Mouse (Mus musculus) intestine, postnatal 0 days (tissue): Measurements from ENCODE around the gene Fbxo9. TPM values are rescaled to one million over a fixed set of nuclear protein-coding genes. Genes with fewer than 3 reads are reported as not detected.

ENCODE experiments used
- ATAC-seq: fragments of 200-750 bp; cut with Nextera tagmentation; 2 replicates; pipeline ENCODE4 v1.8.0; 2017; ENCODE audit warnings: mild to moderate bottlenecking, moderate TSS enrichment, moderate library complexity
- H3K27ac ChIP-seq: fragments of 300-500 bp; sonication (generic); 2 replicates; pipeline ENCODE4 v1.5.1; 2014; ENCODE audit warnings: mild to moderate bottlenecking, low read depth, low read length, moderate library complexity
- H3K27me3 ChIP-seq: fragments of 300-500 bp; sonication (generic); replicated peaks from 2 replicates; pipeline ENCODE4 v1.6.1; 2014; ENCODE audit warnings: low read length, mixed read lengths; ENCODE audit not compliant: control insufficient read depth, insufficient read depth
- H3K36me3 ChIP-seq: fragments of 300-500 bp; sonication (generic); 2 replicates; pipeline ENCODE4 v1.6.1; 2014; ENCODE audit warnings: mild to moderate bottlenecking, moderate library complexity; ENCODE audit not compliant: control insufficient read depth, insufficient read depth
- H3K4me1 ChIP-seq: fragments of 300-500 bp; sonication (generic); replicated peaks from 2 replicates; pipeline ENCODE4 v1.6.1; 2014; ENCODE audit warnings: antibody characterized with exemption, low read length, mixed read lengths; ENCODE audit not compliant: control insufficient read depth, insufficient read depth
- H3K4me2 ChIP-seq: fragments of 300-500 bp; sonication (generic); replicated peaks from 2 replicates; pipeline ENCODE4 v1.6.1; 2014; ENCODE audit warnings: low read depth, mild to moderate bottlenecking, moderate library complexity
- H3K4me3 ChIP-seq: fragments of 300-500 bp; sonication (generic); 2 replicates; pipeline ENCODE4 v1.5.1; 2014; ENCODE audit warnings: low read depth, low read length
- H3K9ac ChIP-seq: fragments of 300-500 bp; sonication (generic); 2 replicates; pipeline ENCODE4 v1.6.1; 2014; ENCODE audit warnings: mild to moderate bottlenecking, low read depth, low read length
- H3K9me3 ChIP-seq: fragments of 300-500 bp; sonication (generic); 2 replicates; pipeline ENCODE4 v1.6.1; 2016; ENCODE audit warnings: mixed run types; ENCODE audit not compliant: control insufficient read depth
- CTCF ChIP-seq: sonication (generic); IDR thresholded peaks from 2 replicates; pipeline ENCODE4 v1.5.1; 2016; ENCODE audit warnings: low read depth, mild to moderate bottlenecking, control low read depth, antibody characterized with exemption, moderate library complexity
- WGBS: fragments of 180-500 bp; shearing (Covaris S2); extraction: QIAGEN DNeasy Blood & Tissue Kit; methylation state at CpG from one replicate; pipeline ENCODE4 v1.1.7; 2014; 5-methylcytosine and 5-hydroxymethylcytosine counted together
- polyA plus RNA-seq: library from polyadenylated mRNA; unstranded; fragments of >200 nt; fragmentation: Nextera tagmentation; extraction: Ambion mirVana; gene quantifications from 2 replicates; pipeline ENCODE4 v1.2.1, GENCODE M21; 2015

Gene Fbxo9
- polyA plus RNA-seq, 1 experiment from 2014 or later = 40.2 TPM

- Histone ChIP-seq H3K27ac (no peak overlapping the region), H3K4me3 (no peak overlapping the region), H3K9ac (no peak overlapping the region), H3K9me3 (no peaks in the 10 kb centered on the region), H3K4me2 (no peak overlapping the region), H3K36me3 (no peaks in the 10 kb centered on the region; the same call in 1 of the 2 replicates), H3K4me1 (no peaks in the 10 kb centered on the region), H3K27me3 (no peaks in the 10 kb centered on the region)
- TF ChIP-seq CTCF = no peak
- no peak for ATAC-seq
- 91% methylated on average over 4 of the region's 4 CpGs for WGBS
These were observed 37.2 kb downstream of the Fbxo9 start for GRCm38 (mm10) chr9:78071626-78072025.

GRCm38 (mm10) chr9:78070496-78070895 lies 38.4 kb downstream of the Fbxo9 start:
- H3K9ac ChIP-seq = no peak overlapping the region
- no peak overlapping the region for H3K27ac ChIP-seq
- no peaks in the 10 kb centered on the region for H3K36me3 ChIP-seq
- no peaks in the 10 kb centered on the region for H3K9me3 ChIP-seq
- no peaks in the 10 kb centered on the region for H3K27me3 ChIP-seq
- no peak for TF ChIP-seq CTCF
- H3K4me2 ChIP-seq = no peak overlapping the region
- H3K4me1 ChIP-seq = no peaks in the 10 kb centered on the region
- no peak overlapping the region for H3K4me3 ChIP-seq
- no peak for ATAC-seq
- whole genome bisulfite sequencing = 71% methylated on average over 5 of the region's 5 CpGs

- Histone ChIP-seq H3K27ac (no peak overlapping the region), H3K4me2 (no peak overlapping the region), H3K36me3 (no peaks in the 10 kb centered on the region), H3K9ac (no peak overlapping the region), H3K4me1 (0 out of 2 replicates have a peak, but pooled peaks cover 3% of the 10 kb centered on the region), H3K9me3 (no peaks in the 10 kb centered on the region), H3K27me3 (no peaks in the 10 kb centered on the region), H3K4me3 (no peak overlapping the region)
- ATAC-seq = no peak
- 29% methylated on average over 10 of the region's 10 CpGs for WGBS
- no peak for TF ChIP-seq CTCF
These were observed 44.7 kb downstream of the Fbxo9 start for GRCm38 (mm10) chr9:78064121-78064520.

- Histone ChIP-seq H3K9me3 (no peaks in the 10 kb centered on the region), H3K27ac (no peak overlapping the region), H3K4me1 (0 out of 2 replicates have a peak, but pooled peaks cover 3% of the 10 kb centered on the region), H3K4me3 (no peak overlapping the region), H3K4me2 (no peak overlapping the region), H3K9ac (no peak overlapping the region), H3K36me3 (no peaks in the 10 kb centered on the region), H3K27me3 (no peaks in the 10 kb centered on the region)
- no peak for TF ChIP-seq CTCF
- ATAC-seq = no peak
- 87% methylated on average over 9 of the region's 9 CpGs for WGBS
These were observed 46.5 kb downstream of the Fbxo9 start for GRCm38 (mm10) chr9:78062392-78062791.

GRCm38 (mm10) chr9:78059525-78060120 lies 49.2 kb downstream of the Fbxo9 start:
- Histone ChIP-seq H3K9ac (no peak overlapping the region), H3K4me3 (no peak overlapping the region), H3K27ac (no peak overlapping the region), H3K9me3 (no peaks in the 10 kb centered on the region), H3K4me1 (0 out of 2 replicates have a peak, but pooled peaks cover 3% of the 10 kb centered on the region), H3K4me2 (no peak overlapping the region), H3K27me3 (no peaks in the 10 kb centered on the region), H3K36me3 (no peaks in the 10 kb centered on the region)
- no peak for TF ChIP-seq CTCF
- 82% methylated on average over 13 of the region's 16 CpGs for WGBS
- ATAC-seq = no peak

- no peak overlapping the region for H3K27ac ChIP-seq
- no peaks in the 10 kb centered on the region for H3K27me3 ChIP-seq
- H3K9me3 ChIP-seq = no peaks in the 10 kb centered on the region
- ATAC-seq = no peak
- WGBS = 84% methylated on average over 3 of the region's 3 CpGs
- no peak overlapping the region for H3K4me2 ChIP-seq
- no peaks in the 10 kb centered on the region for H3K4me1 ChIP-seq
- H3K9ac ChIP-seq = no peak overlapping the region
- TF ChIP-seq CTCF = no peak
- H3K4me3 ChIP-seq = no peak overlapping the region
- no peaks in the 10 kb centered on the region for H3K36me3 ChIP-seq
These were observed 54.6 kb downstream of the Fbxo9 start for GRCm38 (mm10) chr9:78054298-78054697.
